Mouse (Mus musculus) ovary, adult 2 months (tissue): ENCODE data around the gene Fbxo44. TPM values are rescaled to one million over a fixed set of nuclear protein-coding genes. Genes with fewer than 3 reads are reported as not detected.

ENCODE experiments used
- polyA plus RNA-seq: library from polyadenylated mRNA; depleted of rRNA; stranded (reverse); fragments of >200 nt; gene quantifications from 2 replicates; pipeline ENCODE4 v1.2.3, GENCODE M21; 2012; rRNA removed

Gene Fbxo44
- 19.0 and 25.0 TPM in 2 replicates for polyA plus RNA-seq

DNA sequence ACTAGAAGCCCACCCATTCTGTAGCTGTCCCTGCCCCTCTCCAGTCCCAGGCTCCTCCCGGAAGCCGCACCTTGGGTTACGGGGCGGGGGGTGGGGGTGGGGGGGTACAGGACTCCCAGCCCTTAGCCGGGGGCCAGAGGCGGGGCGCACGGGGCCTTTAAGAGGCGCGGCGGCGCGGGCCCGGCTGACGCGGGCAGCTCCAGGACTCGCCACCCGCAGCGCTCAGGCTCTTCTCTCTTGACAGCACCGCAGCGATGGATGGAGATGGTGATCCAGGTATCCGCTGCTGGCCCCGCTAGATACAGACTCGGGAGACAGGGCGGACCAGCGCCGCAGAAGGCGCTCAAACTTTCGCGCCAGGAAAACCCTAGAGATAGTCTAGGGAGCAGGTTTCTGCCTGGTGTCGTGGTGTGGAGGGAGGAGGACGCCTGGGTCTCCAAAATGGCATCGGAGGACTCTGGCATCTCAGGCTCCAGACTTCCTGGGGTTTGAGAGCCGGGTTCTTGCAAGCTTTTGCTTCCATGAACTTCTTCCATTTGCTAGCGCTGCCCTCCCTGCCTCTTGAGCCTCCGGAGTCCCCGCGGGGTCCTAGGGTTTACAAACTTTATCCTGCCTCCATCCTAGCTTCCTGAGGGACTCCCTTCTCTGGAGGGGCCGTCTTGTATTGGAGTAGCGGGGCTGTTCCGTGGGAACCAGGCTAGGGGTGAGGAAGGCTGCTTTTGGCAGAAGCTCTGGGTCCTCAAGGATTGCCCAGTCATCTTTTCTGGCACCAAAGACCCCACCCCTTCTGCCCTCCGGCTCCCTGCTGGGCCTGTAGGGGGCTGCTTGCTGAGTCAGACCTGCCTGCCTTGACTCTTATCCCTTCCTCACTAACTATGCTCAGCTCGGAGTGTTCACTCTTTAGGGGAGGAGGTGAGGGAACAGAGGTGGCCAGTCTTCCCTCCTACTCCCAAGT lies at the start of gene Fbxo44, which contains the start of gene Fbxo2:
TSS of gene Fbxo44 (minus strand) at position 47 of the 955 bp plus-strand sequence.
TSS of gene Fbxo2 (plus strand) at position 186 of the 955 bp plus-strand sequence.

GRCm38 (mm10) chr4:148151267-148152168 lies 8.8 kb downstream of the Fbxo44 start, which contains the start of gene Fbxo6:
Gene Fbxo6 (minus strand): TSS chr4:148152140.

DNA sequence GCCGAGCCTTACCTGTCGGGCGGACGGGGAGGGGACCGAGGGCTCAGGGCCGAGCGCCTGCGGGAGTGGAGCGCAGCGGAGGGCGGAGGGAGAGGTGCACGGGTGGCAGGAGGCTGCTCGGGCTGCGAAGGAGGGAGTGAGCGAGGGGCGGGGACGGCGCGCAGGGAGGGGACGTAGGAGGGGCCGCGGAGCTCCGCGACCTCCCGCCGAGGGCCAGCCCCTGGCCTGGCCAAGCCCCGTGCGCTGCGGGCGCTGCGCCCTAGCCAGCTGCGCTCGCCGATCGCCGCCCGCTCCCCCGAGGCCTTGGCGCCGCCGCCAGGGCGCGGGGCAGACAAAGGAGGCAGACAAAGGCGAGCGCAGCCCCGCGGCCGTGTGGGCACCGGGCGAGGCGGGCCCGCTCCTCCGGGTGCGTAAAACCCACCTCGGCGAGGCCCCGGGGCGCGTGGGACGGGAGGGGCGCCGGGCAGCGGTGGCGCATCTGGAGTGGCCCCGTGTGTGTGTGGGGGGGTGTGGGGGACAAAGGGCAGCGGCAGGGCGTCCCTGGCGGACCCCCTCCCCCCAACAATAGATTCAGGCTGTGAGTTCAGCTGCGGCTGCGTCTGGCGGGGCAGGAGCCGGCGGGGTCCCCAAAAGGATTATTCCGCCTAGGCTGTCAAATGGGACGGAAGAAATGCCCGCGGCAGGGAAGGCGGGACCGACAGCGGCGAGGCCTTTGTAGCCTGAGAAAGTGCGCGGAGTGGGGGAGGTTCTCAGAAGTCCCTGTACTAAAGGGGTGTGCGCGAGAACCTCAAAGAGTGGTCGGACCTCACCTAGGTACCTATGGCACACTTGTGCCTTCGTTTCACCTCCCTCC lies 29.5 kb downstream of the Fbxo44 start, which contains the start of gene Draxin:
TSS of gene Draxin (minus strand) at position 138 of the 853 bp plus-strand sequence.

DNA sequence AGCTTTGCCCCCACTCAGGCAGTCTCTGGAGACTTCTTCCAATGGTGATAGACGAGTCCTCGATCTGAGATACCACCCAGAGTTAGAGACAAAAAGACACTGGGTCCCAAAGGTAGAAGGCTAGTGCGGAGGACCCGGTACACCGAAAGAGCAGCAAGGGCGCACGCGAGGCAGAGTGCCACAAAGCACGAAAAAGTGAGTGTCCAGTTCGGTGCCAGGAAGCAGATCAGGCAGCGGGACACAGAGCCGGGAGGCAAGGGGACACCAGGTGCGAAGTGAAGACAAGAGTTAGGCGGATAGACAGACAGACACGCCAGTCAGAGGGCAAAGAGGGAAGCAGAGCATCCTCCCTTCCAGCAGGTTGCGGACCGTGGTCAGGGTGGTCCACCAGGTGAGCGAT lies 30.1 kb downstream of the Fbxo44 start, which contains the start of gene Mad2l2:
TSS of gene Mad2l2 (plus strand) at position 252 of the 400 bp plus-strand sequence.

Other genes starting within 250 kb of the Fbxo44 start
- 58.8 and 82.3 TPM in 2 replicates for gene Plod1, start 223.7 kb downstream of the Fbxo44 start, polyA plus RNA-seq
- 135 and 150 TPM in 2 replicates for gene 2510039O18Rik, start 219.6 kb downstream of the Fbxo44 start, polyA plus RNA-seq
- not detected in 2 replicates for gene Nppb, start 174.7 kb downstream of the Fbxo44 start, polyA plus RNA-seq
- gene Nppa, start 159.8 kb downstream of the Fbxo44 start, polyA plus RNA-seq = 0.26 TPM in 1 of 2 replicates, not detected in the other
- gene Clcn6, start 121.7 kb downstream of the Fbxo44 start, polyA plus RNA-seq = 13.8 and 14.0 TPM in 2 replicates
- 48.6 and 54.9 TPM in 2 replicates for gene Mthfr, start 121.4 kb downstream of the Fbxo44 start, polyA plus RNA-seq
- 54.8 and 69.8 TPM in 2 replicates for gene Agtrap, start 72.5 kb downstream of the Fbxo44 start, polyA plus RNA-seq
- gene Mad2l2, start 30.1 kb downstream of the Fbxo44 start, polyA plus RNA-seq = 37.3 and 40.0 TPM in 2 replicates
- 0.47 and 0.78 TPM in 2 replicates for gene Draxin, start 29.8 kb downstream of the Fbxo44 start, polyA plus RNA-seq
- 52.9 and 61.3 TPM in 2 replicates for gene Fbxo6, start 8.3 kb downstream of the Fbxo44 start, polyA plus RNA-seq
- 2.0 and 2.7 TPM in 2 replicates for gene Fbxo2, start 139 bp upstream of the Fbxo44 start, polyA plus RNA-seq
- gene Disp3, start 127.5 kb upstream of the Fbxo44 start, polyA plus RNA-seq = 0.09 and 0.17 TPM in 2 replicates